Mouse (Mus musculus) megakaryocyte progenitor cell, adult 5-6 weeks (primary cell): Measurements from ENCODE around the gene Cysrt1. TPM values are rescaled to one million over a fixed set of nuclear protein-coding genes. Genes with fewer than 3 reads are reported as not detected.

Experiments used
- ATAC-seq: replicated peaks from 2 replicates; pipeline ENCODE4 v1.8.0; 2016; ENCODE audit warnings: mild to moderate bottlenecking, moderate TSS enrichment, inconsistent platforms; ENCODE audit not compliant: poor library complexity
- total RNA-seq, 2 experiments: library from RNA; stranded (forward) in 1 of 2; stranded (reverse) in 1 of 2; fragments of 157-497, 149-512 nt in 1 of 2; fragments of 200-1000 nt in 1 of 2; gene quantifications; 2 replicates each; pipeline versions ENCODE4 v1.2.3 to v1.2.4; 2015 to 2017

The Cysrt1 gene
- total RNA-seq, 2 experiments from 2014 or later, result not detected

DNA sequence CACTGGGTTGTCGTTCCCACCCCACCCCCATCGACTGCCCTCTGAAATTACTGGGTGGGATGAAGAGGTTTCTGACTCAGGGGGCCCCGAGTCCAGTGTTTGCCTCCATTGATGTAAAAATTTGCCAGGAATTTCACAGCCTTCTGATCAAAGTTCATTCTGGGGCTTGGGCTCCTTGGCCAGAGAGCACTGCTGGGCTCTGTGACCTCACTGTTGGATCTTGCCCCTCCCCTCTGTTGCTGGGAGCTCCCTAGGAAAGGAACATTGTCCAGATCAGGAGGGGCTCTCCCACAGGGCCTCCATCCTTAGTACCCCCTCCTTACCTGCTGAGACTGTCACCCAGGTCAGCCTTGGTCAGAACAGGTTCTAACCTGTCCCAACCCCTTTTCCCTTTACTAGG lies 27.8 kb downstream of the Cysrt1 start, which contains the start of gene Stpg3:
Gene Stpg3 (minus strand): TSS at position 194 of the 400 bp plus-strand sequence.
- no peak for ATAC-seq

DNA sequence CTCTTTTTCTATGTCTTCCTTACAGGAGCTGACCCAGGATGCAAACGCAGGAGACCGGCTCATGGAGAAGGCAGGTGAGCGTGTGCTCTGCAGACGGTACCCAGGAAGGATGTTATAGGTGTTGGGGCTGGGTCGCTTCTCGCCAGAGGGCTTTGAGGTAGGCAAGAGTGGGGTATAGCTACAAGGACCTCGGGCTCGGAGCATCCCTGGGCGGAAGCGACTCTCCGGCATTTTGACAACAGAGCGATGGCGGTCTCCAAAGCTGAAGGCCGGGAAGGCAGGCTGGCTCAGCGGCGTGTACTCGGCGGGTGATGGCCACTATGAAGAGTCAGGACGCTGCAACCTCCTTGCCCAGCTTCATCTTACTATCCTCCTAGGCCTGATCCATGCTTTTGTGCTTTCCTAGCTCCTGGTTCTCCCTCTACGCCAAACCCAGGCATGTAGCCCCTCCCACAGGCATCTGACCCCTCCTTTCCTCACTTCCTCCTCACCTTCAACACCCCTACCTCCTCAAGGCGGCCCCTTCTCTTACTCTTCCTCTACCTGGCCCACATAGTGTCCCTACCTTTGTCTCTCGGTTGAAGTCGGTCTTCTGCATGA lies 28.9 kb downstream of the Cysrt1 start:
- ATAC-seq, result no peak

- peak; percentile 98 for ATAC-seq
These were observed 31.1 kb downstream of the Cysrt1 start, which contains the start of gene Nelfb for GRCm38 (mm10) chr2:25211121-25211670. Nelfb (minus strand) TSS chr2:25211489.

GRCm38 (mm10) chr2:25210686-25211085 lies 31.6 kb downstream of the Cysrt1 start:
- peak; percentile 10; the same call in 1 of the 2 replicates for ATAC-seq

- ATAC-seq, result no peak
These were observed 34.7 kb downstream of the Cysrt1 start for GRCm38 (mm10) chr2:25207593-25207992.

DNA sequence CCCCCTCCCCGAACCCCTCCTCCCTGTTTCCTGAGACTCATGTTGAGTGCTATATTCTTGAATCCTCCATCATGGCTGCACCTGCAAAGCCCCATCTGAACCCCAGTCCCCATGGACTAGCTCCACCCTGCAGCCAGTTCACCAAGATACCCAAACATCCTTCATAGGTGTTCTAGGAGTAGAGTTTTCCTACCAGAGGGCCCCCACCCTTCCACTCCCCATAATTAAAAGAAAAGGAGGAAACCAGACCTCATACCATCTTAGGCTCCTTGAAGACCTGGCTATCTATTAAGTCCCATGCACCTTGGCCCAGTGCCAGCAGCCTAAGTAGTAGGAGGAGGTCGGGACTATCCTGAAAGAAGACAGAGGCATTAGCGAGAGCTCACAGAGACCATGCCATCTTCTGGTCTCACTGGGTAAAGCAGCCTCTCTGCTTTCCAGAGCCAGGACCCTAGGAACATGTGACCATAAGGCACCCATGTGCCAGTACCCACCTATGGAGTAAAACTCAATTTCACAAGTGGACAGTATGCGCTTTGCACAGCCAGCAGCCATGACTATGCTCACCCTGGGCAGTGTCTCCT lies 38.5 kb downstream of the Cysrt1 start:
- ATAC-seq, result peak; percentile 96

DNA sequence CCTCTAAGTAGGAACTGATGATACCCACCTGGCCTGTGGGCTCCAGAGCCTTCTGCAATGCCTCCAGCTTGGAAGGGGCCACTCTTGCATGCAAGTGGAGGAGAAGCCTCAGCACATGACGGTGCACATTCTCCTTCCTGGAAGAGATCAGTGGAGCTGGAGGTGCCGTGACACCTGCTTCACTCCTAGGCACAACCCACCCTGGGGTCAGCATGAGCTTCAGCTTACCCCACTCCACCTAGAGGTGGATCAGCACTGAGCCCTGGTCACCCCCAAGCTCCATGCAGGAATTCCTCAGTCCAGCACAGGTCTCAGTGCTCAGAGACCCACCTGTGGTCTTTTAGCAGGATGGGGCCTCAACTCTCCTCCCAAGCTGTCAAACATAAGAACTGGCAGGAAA lies 41.6 kb downstream of the Cysrt1 start:
- no peak for ATAC-seq

- no peak for ATAC-seq
These were observed 44.3 kb downstream of the Cysrt1 start for GRCm38 (mm10) chr2:25197946-25198345.

- no peak for ATAC-seq
These were observed 45.1 kb downstream of the Cysrt1 start for GRCm38 (mm10) chr2:25197191-25197590.

DNA sequence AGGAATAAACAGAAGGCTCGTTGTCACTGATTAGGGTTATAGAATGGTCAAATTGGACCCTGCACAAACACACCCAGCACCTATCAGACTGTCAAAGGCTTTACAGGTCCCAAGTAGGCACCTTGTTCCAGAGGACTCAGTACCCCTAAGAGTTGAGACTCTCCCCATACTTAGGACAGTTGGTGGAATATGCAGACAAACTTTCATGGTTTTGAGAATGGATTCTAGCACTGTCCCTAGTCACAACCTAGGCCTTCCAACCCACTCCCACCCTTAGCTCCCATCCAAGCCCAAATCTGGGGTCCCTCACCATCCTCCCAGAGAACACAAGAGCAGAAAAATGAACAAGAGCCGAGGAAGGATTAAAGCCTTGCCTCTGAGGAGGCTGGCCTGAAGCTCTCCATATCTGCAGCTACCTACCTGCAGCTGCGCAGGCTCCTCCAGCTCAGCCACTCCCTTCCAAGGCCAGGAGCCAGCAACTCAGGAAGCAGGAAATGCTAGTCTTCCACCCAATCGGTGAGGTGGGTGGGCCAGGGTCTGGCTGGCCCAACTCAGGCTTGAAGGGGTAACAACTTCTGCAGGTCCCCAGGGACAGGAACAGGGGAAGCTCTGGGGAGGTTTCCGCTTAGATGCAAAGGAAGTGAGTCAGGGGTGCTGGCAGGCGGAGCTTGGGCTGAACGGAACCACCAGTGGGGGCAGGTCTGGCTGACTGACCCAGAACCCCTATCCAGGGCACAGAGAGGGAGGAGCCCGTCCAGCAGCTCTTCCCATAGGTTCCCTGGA lies 45.9 kb downstream of the Cysrt1 start, which contains the start of gene Tor4a:
Gene Tor4a (minus strand): TSS at position 715 of the 783 bp plus-strand sequence.
- ATAC-seq, result peak; percentile 61

DNA sequence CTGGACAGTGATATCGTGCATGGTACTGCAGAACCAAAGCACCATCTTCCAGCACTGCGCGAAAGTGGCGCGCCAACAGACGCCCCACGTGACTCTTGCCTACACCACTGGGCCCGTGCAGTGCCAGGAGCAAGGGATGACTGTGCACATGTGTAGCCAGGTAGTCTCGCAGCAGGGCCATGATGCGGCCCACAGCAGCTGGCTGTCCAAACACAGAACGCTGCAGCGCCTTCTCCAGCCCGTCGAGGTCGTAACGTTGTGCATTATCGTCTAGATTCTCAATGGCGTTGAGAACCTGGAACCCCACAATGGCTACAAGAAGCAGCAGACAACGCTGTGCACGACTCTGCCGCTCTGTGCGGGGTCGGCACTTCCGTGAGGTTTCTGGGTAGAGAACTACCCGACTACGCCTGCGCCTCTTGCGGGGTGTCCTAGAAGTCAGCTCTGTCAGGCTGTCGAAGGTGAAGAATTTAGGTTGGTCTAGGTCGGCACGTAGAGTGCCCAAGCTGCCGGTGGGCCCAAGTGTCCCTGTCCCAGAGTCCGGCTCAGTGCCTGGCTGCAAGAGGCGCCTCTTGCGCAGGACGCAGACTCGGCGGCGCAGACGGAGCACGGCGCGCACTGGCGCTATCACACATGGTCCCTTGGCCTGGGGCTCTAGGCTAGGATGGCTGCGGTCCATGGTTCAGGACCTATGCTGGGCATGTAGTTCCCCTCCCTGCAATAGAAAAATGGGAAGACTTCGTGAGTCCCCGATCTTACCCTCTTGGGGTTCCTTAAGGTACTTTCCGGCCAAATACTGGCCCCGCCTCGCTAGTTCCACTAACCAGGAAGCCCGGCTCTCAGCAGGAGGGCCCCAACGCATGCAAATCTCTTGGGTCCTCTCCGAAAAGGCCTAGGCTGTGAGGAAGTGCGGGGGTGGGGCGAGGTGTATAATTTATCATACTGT lies 46.8 kb downstream of the Cysrt1 start:
- peak; percentile 26 for ATAC-seq

DNA sequence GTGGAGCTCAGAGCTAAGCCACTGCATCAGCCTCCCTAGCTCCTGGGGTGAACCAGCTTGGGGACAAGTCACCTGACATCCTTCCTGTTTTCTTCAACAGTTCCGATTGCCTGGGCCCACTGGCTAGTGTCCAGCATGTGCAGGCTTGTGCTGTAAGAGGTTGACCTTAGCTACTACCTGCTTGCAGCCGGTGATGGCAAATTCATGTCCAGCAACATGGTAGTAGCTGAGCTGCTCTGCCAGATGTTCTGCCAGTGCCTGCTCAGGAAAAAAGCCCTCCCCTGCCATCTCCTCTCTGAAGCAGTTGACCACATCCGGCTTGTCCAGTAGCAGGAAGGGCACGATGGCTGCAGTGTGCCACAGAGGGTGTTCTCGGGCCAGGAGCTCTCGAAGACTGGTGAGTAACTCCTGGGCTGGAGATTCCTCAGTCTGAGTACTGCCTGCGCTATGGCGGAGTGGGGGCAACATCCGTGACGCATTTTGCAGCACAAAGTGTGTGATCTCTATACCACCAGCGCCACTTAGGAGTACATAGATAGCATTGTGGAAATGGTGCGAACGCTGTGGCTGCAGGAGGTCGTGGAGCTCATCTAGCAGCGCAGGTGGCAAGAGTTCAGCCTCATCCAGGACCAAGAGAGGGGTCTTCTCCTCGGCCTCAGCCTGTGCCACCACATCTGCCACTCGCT lies 47.6 kb downstream of the Cysrt1 start:
- ATAC-seq, result no peak

- ATAC-seq, result no peak
These were observed 48.2 kb downstream of the Cysrt1 start for GRCm38 (mm10) chr2:25194006-25194405.

GRCm38 (mm10) chr2:25193330-25193770 lies 48.9 kb downstream of the Cysrt1 start:
- peak; percentile 61 for ATAC-seq

Other genes starting within 250 kb of the Cysrt1 start
Only the 30 nearest of the 31 such genes appear.
- 4.0 and 7.8 TPM in 2 replicates for gene Nsmf, start 188.1 kb downstream of the Cysrt1 start, total RNA-seq (2015)
- gene Nsmf, start 188.1 kb downstream of the Cysrt1 start, total RNA-seq (2017), result 3.7 and 5.7 TPM in 2 replicates
- gene Entpd8, start 162.1 kb downstream of the Cysrt1 start, total RNA-seq (2015), result not detected in 2 replicates
- not detected in 2 replicates for gene Entpd8, start 162.1 kb downstream of the Cysrt1 start, total RNA-seq (2017)
- not detected in 2 replicates for gene Noxa1, start 147.3 kb downstream of the Cysrt1 start, total RNA-seq (2015)
- gene Noxa1, start 147.3 kb downstream of the Cysrt1 start, total RNA-seq (2017), result not detected in 2 replicates
- gene Nrarp, start 61.7 kb downstream of the Cysrt1 start, total RNA-seq (2015), result 0.42 and 0.51 TPM in 2 replicates
- 0.78 and 1.3 TPM in 2 replicates for gene Nrarp, start 61.7 kb downstream of the Cysrt1 start, total RNA-seq (2017)
- 11.4 and 12.5 TPM in 2 replicates for gene Tor4a, start 45.6 kb downstream of the Cysrt1 start, total RNA-seq (2015)
- gene Tor4a, start 45.6 kb downstream of the Cysrt1 start, total RNA-seq (2017), result 16.1 and 17.6 TPM in 2 replicates
- gene Nelfb, start 31.0 kb downstream of the Cysrt1 start, total RNA-seq (2015), result 23.7 and 28.9 TPM in 2 replicates
- 35.8 and 38.7 TPM in 2 replicates for gene Nelfb, start 31.0 kb downstream of the Cysrt1 start, total RNA-seq (2017)
- gene Stpg3, start 27.8 kb downstream of the Cysrt1 start, total RNA-seq (2015), result 0.30 TPM in 1 of 2 replicates, not detected in the other
- 0.54 TPM in 1 of 2 replicates, not detected in the other for gene Stpg3, start 27.8 kb downstream of the Cysrt1 start, total RNA-seq (2017)
- gene Fam166a, start 23.7 kb downstream of the Cysrt1 start, total RNA-seq (2015), result not detected in 2 replicates
- gene Fam166a, start 23.7 kb downstream of the Cysrt1 start, total RNA-seq (2017), result not detected in 2 replicates
- 435 and 440 TPM in 2 replicates for gene Tubb4b, start 17.8 kb downstream of the Cysrt1 start, total RNA-seq (2015)
- gene Tubb4b, start 17.8 kb downstream of the Cysrt1 start, total RNA-seq (2017), result 571 and 580 TPM in 2 replicates
- gene Slc34a3, start 8.1 kb downstream of the Cysrt1 start, total RNA-seq (2015), result not detected in 2 replicates
- gene Slc34a3, start 8.1 kb downstream of the Cysrt1 start, total RNA-seq (2017), result not detected in 2 replicates
- not detected in 2 replicates for gene Rnf224, start 5.7 kb downstream of the Cysrt1 start, total RNA-seq (2015)
- gene Rnf224, start 5.7 kb downstream of the Cysrt1 start, total RNA-seq (2017), result 0.25 TPM in 1 of 2 replicates, not detected in the other
- 0.69 TPM in 1 of 2 replicates, not detected in the other for gene Rnf208, start 197 bp downstream of the Cysrt1 start, total RNA-seq (2015)
- 0.29 TPM in 1 of 2 replicates, not detected in the other for gene Rnf208, start 197 bp downstream of the Cysrt1 start, total RNA-seq (2017)
- gene AL732309.1, start 4.4 kb upstream of the Cysrt1 start, total RNA-seq (2015), result 3.9 and 5.0 TPM in 2 replicates
- 3.2 and 3.8 TPM in 2 replicates for gene AL732309.1, start 4.4 kb upstream of the Cysrt1 start, total RNA-seq (2017)
- 11.4 and 12.8 TPM in 2 replicates for gene Tmem203, start 13.0 kb upstream of the Cysrt1 start, total RNA-seq (2015)
- 9.6 and 9.8 TPM in 2 replicates for gene Tmem203, start 13.0 kb upstream of the Cysrt1 start, total RNA-seq (2017)
- gene Tprn, start 20.2 kb upstream of the Cysrt1 start, total RNA-seq (2015), result 7.9 and 13.3 TPM in 2 replicates
- 7.6 and 9.2 TPM in 2 replicates for gene Tprn, start 20.2 kb upstream of the Cysrt1 start, total RNA-seq (2017)
- 136 and 148 TPM in 2 replicates for gene Ssna1, start 30.0 kb upstream of the Cysrt1 start, total RNA-seq (2015)
- gene Ssna1, start 30.0 kb upstream of the Cysrt1 start, total RNA-seq (2017), result 71.3 and 92.7 TPM in 2 replicates
- 28.3 and 34.4 TPM in 2 replicates for gene Anapc2, start 30.0 kb upstream of the Cysrt1 start, total RNA-seq (2015)
- gene Anapc2, start 30.0 kb upstream of the Cysrt1 start, total RNA-seq (2017), result 36.5 and 42.4 TPM in 2 replicates
- gene Tmem210, start 45.7 kb upstream of the Cysrt1 start, total RNA-seq (2015), result not detected in 2 replicates
- gene Tmem210, start 45.7 kb upstream of the Cysrt1 start, total RNA-seq (2017), result not detected in 2 replicates
- gene Lrrc26, start 47.5 kb upstream of the Cysrt1 start, total RNA-seq (2015), result not detected in 2 replicates
- gene Lrrc26, start 47.5 kb upstream of the Cysrt1 start, total RNA-seq (2017), result not detected in 2 replicates
- gene Grin1, start 76.7 kb upstream of the Cysrt1 start, total RNA-seq (2015), result not detected in 2 replicates
- gene Grin1, start 76.7 kb upstream of the Cysrt1 start, total RNA-seq (2017), result not detected in 2 replicates
- 19.1 and 23.4 TPM in 2 replicates for gene Man1b1, start 89.9 kb upstream of the Cysrt1 start, total RNA-seq (2015)
- gene Man1b1, start 89.9 kb upstream of the Cysrt1 start, total RNA-seq (2017), result 42.5 and 52.1 TPM in 2 replicates
- gene Dpp7, start 113.9 kb upstream of the Cysrt1 start, total RNA-seq (2015), result 15.8 and 16.3 TPM in 2 replicates
- gene Dpp7, start 113.9 kb upstream of the Cysrt1 start, total RNA-seq (2017), result 19.1 and 32.9 TPM in 2 replicates
- 42.2 and 60.4 TPM in 2 replicates for gene Uap1l1, start 123.2 kb upstream of the Cysrt1 start, total RNA-seq (2015)
- 13.6 and 14.5 TPM in 2 replicates for gene Uap1l1, start 123.2 kb upstream of the Cysrt1 start, total RNA-seq (2017)
- gene Sapcd2, start 129.9 kb upstream of the Cysrt1 start, total RNA-seq (2015), result 6.0 and 10.8 TPM in 2 replicates
- gene Sapcd2, start 129.9 kb upstream of the Cysrt1 start, total RNA-seq (2017), result 5.8 and 6.7 TPM in 2 replicates
- gene Entpd2, start 153.4 kb upstream of the Cysrt1 start, total RNA-seq (2015), result not detected in 2 replicates
- gene Entpd2, start 153.4 kb upstream of the Cysrt1 start, total RNA-seq (2017), result not detected in 2 replicates
- gene Npdc1, start 156.9 kb upstream of the Cysrt1 start, total RNA-seq (2015), result 1.5 TPM in 1 of 2 replicates, not detected in the other
- gene Npdc1, start 156.9 kb upstream of the Cysrt1 start, total RNA-seq (2017), result 0.27 TPM in 1 of 2 replicates, not detected in the other
- 11.1 and 12.5 TPM in 2 replicates for gene Fut7, start 180.8 kb upstream of the Cysrt1 start, total RNA-seq (2015)
- 21.4 and 24.2 TPM in 2 replicates for gene Fut7, start 180.8 kb upstream of the Cysrt1 start, total RNA-seq (2017)
- 66.7 and 70.5 TPM in 2 replicates for gene Abca2, start 186.3 kb upstream of the Cysrt1 start, total RNA-seq (2015)
- 26.9 and 29.5 TPM in 2 replicates for gene Abca2, start 186.3 kb upstream of the Cysrt1 start, total RNA-seq (2017)
- gene Clic3, start 214.4 kb upstream of the Cysrt1 start, total RNA-seq (2015), result not detected in 2 replicates
- 0.27 TPM in 1 of 2 replicates, not detected in the other for gene Clic3, start 214.4 kb upstream of the Cysrt1 start, total RNA-seq (2017)
- gene Paxx, start 218.6 kb upstream of the Cysrt1 start, total RNA-seq (2015), result 32.8 and 40.9 TPM in 2 replicates
- gene Paxx, start 218.6 kb upstream of the Cysrt1 start, total RNA-seq (2017), result 15.3 and 21.3 TPM in 2 replicates